Mouse (Mus musculus) layer of hippocampus, adult 18-20 months (tissue): ENCODE measurements around the gene Fam124a. TPM values are rescaled to one million over a fixed set of nuclear protein-coding genes. Genes with fewer than 3 reads are reported as not detected.

Experiments
- DNase-seq, 2 experiments: peaks; one replicate each; pipeline ENCODE4 v3.0.0; 2022; ENCODE audit warnings: low spot score in 2 of 2
- total RNA-seq, 2 experiments: library from RNA; stranded (reverse); gene quantifications; 2 replicates each; pipeline ENCODE4 v1.2.3; 2021

The Fam124a gene
- total RNA-seq, 2 experiments from 2014 or later: 13.6 to 13.9 TPM

- no peak for DNase-seq
Measured at GRCm38 (mm10) chr14:62657469-62657868, 101.9 kb downstream of the Fam124a start.

Other genes starting within 250 kb of the Fam124a start
- gene Gucy1b2, start 99.4 kb upstream of the Fam124a start, total RNA-seq: under 1 TPM; 0.50 to 0.51 TPM
- gene Gm4131, start 11.2 kb downstream of the Fam124a start, total RNA-seq: not detected
- gene Serpine3, start 107.9 kb downstream of the Fam124a start, total RNA-seq: not detected
- gene Ints6, start 205.4 kb downstream of the Fam124a start, total RNA-seq: 10 to 100 TPM; 36.7 to 45.7 TPM